Mouse (Mus musculus): Measurements from ENCODE around the gene Sf3a2.

DNA sequence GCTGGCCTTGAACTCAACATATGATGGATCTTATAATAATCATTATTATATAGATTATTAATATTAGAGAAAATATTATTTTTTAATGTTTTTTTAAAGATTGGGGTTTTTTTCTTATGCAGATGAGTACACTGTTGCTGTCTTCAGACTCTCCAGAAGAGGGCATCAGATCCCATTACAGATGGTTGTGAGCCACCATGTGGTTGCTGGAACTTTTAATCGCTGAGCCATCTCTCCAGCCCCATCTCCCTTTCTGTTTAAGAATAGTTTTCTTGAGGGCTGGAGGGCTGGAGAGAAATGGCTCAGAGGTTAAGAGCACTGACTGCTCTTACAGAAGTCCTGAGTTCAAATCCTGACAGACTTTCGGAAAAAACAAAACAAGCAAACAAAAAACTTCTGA is 24.0 kb downstream of the Sf3a2 start:
- TF ChIP-seq POLR2A (IDR thresholded peaks at IDR 0.05; ENCODE audit: extremely low read depth, insufficient read depth, low read length) (no peak), CTCF (IDR thresholded peaks at IDR 0.05; ENCODE audit: low read depth, low read length) (0 out of 2 replicates have a peak, but pooled peaks have one; percentile 13)
